Mouse (Mus musculus): Measurements from ENCODE around the gene Wtip.
"Not testable (repeated sequence)": the region's sequence is repeated elsewhere in the genome, so short reads cannot be mapped to it uniquely, and the experiment has no call there.

DNA sequence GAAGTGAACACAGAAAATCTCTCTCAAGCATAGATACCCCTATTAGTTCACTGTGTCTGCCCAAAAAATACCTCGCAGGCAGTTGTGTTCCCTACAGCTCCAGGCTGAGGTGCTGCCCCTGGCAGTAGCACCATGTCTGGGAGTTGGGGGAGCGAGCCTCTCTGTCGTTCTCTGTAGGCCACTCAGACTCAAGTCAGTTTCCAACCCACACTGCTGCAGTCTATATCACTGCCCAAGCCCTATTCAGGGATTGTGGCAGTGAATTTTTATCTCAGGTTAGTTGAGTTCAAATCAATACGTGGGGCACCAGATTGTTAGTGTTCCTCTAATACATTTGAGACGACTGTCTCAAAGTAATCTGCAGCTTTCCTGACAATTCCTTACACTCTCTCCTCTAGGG lies 64.9 kb downstream of the Wtip start:
- TF ChIP-seq CTCF, POLR2A (IDR thresholded peaks at IDR 0.05; ENCODE audit: extremely low read depth, insufficient read depth, low read length): not testable (repeated sequence)
